Mouse (Mus musculus) central nervous system, embryonic 14 days (tissue): ENCODE data around the gene Mrfap1. TPM values are rescaled to one million over a fixed set of nuclear protein-coding genes. Genes with fewer than 3 reads are reported as not detected.

Source experiments
- polyA plus RNA-seq: library from polyadenylated mRNA; depleted of rRNA; stranded (reverse); fragments of >200 nt; gene quantifications from 2 replicates; pipeline ENCODE4 v1.2.3, GENCODE M21; 2012; rRNA removed

Gene Mrfap1
- 204 and 217 TPM in 2 replicates for polyA plus RNA-seq

DNA sequence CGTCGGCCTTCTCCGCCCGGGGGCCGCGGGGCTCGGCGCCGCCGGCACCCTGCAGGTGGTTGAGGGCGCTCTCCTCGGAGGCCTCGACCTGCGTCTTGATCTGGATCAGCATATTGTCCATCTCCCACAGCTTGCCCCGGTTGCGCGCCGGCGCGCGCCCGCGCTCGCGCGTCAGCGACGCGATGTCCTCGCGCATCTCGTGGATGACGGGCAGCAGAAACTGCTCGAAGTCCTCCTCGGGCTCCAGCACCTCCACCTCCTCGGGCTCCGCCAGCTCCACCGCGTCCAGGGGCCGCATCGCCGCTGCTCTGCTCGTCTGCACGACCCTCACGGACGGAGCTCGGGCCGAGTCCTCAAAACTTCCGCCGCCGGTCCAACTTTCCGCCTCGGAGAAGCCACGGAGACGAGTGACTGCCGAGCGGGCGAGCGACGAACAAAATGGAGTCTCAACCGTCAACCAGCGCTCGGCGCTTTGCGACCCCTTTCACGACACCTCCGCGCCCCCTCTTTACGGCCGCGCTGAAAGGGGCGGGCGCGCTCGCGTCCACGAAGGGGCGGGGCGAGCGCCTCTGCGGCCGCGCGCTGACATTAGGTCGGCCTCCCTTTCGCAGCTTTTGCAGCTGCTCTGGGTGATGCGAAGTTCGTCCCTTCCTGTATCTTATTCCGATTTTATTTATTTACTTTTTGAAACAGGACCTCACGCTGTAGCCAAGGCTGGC is at the start of gene Mrfap1:
Gene Mrfap1, minus strand, starts transcription at position 477 of the 719 bp plus-strand sequence.

GRCm38 (mm10) chr5:36829913-36830879 is 33.6 kb upstream of the Mrfap1 start, which contains the start of gene Man2b2:
TSS of gene Man2b2 (minus strand) at chr5:36830653.

DNA sequence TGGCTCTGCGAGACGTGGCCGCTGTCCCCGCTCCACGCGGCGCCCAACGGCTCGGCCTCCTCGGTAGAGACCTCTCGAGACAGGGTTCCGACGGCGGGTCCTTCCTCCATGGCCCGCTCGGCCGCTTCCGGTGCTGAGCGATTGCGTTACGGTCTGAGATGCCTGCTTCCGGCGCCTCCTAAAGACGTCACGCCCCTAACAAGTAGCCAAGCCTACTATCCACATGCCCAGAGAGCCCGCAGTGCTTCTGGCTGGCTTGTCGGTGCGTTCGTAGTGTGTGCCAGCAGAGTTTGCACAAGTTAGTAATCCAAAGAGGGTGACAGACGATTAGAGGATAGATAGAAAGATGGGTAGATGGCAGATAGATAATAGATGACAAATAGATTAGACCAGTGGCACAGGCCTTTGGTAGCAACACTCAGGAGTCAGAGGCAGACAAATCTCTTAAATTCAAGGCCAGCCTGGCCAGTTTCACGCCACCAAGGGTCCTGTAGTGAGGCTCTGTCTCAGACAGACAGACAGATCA is 48.0 kb downstream of the Mrfap1 start, which contains the start of gene Bloc1s4:
Gene Bloc1s4, minus strand, starts transcription at position 115 of the 526 bp plus-strand sequence.

Other genes starting within 250 kb of the Mrfap1 start
- 82.3 and 95.9 TPM in 2 replicates for gene Tbc1d14, start 203.5 kb downstream of the Mrfap1 start, polyA plus RNA-seq
- gene D5Ertd579e, start 100.7 kb downstream of the Mrfap1 start, polyA plus RNA-seq, result 40.1 and 48.8 TPM in 2 replicates
- 23.8 and 24.9 TPM in 2 replicates for gene Bloc1s4, start 48.1 kb downstream of the Mrfap1 start, polyA plus RNA-seq
- 13.7 and 16.2 TPM in 2 replicates for gene Man2b2, start 33.9 kb upstream of the Mrfap1 start, polyA plus RNA-seq
- 40.1 and 40.7 TPM in 2 replicates for gene Ppp2r2c, start 71.7 kb upstream of the Mrfap1 start, polyA plus RNA-seq
- gene Wfs1, start 192.4 kb upstream of the Mrfap1 start, polyA plus RNA-seq, result 4.8 and 6.8 TPM in 2 replicates